Mouse (Mus musculus): ENCODE data around the gene Tmem178b.

DNA sequence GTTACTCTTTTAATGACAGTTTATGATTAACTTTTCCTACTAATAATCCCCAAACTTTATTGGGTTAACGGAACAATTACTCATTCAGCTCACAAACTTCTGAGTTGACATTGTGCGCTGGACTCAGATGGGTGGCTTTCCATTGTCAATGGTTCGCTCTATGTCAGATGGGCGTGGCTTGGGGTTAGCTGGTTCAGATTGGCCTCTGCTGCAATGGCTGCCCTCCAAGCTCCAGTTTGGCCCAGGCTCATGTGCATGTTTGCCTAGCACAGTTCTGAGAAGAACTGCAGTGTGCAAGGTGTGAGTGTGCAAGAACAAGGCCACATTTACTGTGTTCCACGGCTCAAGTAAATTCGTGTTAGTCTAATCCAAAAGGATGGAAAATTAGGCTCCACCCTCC, 255.6 kb downstream of the Tmem178b start:
- TF ChIP-seq CTCF (IDR thresholded peaks at IDR 0.05; ENCODE audit: low read depth) (no peak), EP300 (IDR thresholded peaks at IDR 0.05; ENCODE audit: low read depth) (no peak)
